Mouse (Mus musculus) megakaryocyte-erythroid progenitor cell, adult 5-6 weeks (primary cell): Measurements from ENCODE around the gene Olfr47. TPM values are rescaled to one million over a fixed set of nuclear protein-coding genes. Genes with fewer than 3 reads are reported as not detected.
A peak's percentile ranks its signal among the peaks of the same experiment; 100 is the strongest.
"Not testable (repeated sequence)": the region's sequence is repeated elsewhere in the genome, so short reads cannot be mapped to it uniquely, and the experiment has no call there.

Source experiments
- ATAC-seq: replicated peaks from 2 replicates; pipeline ENCODE4 v1.8.0; 2016; ENCODE audit warnings: mild to moderate bottlenecking, inconsistent platforms; ENCODE audit not compliant: severe bottlenecking, poor library complexity, low FRiP score, low TSS enrichment
- total RNA-seq, 2 experiments: library from RNA; stranded (forward) in 1 of 2; stranded (reverse) in 1 of 2; fragments of 200-1000, 215-1000 nt in 1 of 2; fragments of >200 nt in 1 of 2; fragmentation: Nextera tagmentation in 1 of 2; gene quantifications; 2 replicates each; pipeline ENCODE4 v1.2.3; 2014 to 2017

The Olfr47 gene
- not detected in 2 replicates for total RNA-seq (2014; fragmentation: Nextera tagmentation)
- not detected in 2 replicates for total RNA-seq (2017)

DNA sequence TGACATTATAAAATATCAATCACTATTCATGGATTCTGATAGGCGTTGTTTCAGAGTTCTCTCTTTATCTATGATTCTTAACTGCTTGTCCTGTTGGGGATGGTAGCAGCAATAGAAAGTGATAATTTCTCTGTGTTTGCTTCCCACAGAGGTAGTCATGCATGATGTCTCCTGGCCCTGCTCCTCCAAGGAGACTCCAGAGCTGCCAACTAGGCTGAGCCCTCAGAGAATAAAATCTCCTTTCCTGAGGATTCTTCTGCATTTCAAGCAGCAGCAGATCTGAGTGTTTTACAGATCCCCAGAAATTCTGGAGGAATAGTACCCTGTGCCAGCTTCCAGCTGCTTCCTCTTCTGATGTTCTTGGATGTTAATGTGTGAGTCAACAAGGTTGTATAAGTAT is at the start of gene Olfr47:
TSS of gene Olfr47 (plus strand) at position 275 of the 400 bp plus-strand sequence.
- ATAC-seq, result not testable (repeated sequence)

DNA sequence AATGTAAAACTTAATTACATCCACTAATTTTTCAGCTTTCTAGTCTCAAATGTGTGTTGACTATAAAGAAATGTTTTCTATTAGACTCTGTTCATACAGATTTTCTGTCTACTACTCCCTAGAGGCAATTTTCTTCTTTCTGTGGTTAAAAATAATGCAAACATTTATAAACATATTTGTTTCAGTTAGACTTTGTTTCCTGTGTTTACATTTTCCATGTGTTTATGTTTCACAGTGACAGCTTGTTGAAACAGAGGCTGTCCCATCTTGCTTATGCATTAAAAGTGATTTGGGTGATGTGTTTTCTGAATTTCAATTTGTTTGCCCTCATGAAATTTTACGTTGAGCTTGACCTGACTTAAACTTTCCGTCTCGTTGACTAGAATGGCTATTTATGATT is 40.3 kb upstream of the Olfr47 start:
- ATAC-seq, result no peak

DNA sequence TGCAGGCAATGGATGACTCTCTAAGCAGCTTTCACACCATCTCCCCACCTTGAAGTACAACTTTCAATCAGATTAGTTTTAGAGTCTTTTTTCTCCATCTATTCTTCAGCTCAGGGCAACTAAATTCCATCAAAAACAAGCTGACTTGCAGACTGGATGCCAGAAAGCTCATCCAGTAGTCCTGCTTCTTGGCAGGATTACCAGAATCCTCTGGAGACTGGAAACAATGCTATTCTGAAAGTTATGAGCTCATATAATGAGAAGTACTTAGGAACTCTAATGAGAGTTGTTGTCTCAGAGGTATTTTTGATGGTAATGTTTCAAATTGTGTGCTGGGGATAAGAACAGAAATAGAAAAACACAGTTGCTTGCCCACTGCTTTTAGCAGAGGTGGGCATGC is 34.5 kb upstream of the Olfr47 start, which contains the start of gene Olfr435:
TSS of gene Olfr435 (plus strand) at position 366 of the 400 bp plus-strand sequence.
- ATAC-seq, result no peak

DNA sequence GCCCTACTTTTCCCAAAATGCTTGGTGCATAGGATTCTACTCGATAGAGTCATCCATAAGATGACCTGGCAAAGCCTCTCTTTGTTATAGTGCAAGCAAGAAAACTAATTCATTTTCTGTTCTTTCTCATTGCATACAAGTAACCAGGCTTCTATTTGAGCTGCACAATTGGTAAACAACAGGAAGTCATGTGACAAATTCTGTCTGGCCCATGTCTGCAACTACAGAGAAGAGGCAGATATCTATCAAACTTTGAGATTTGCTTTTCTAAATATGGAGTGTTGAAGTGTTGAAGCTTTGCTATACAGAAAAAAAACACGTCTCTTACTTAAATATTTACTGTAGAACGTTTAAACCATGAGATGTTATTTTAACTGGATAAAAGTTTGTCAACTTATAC is 33.2 kb upstream of the Olfr47 start:
- ATAC-seq, result no peak

DNA sequence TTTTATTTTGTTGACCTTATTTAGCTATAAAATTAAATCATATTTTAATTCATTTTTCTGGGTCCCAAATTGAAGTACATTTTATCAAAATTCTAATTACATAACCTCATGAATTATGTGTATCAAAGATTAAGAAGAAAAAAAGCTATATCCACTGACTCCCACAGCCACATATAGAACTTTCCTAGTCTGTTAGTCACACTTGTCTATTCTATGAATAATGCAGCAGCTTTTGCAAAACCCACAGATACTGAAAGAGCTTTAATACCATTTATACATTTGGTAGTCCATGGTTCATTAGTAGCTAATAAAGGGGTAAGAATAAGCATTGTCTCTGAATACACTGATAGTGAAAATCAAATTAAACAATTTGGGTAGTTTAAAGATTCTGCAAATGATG is 28.5 kb upstream of the Olfr47 start:
- ATAC-seq, result no peak

DNA sequence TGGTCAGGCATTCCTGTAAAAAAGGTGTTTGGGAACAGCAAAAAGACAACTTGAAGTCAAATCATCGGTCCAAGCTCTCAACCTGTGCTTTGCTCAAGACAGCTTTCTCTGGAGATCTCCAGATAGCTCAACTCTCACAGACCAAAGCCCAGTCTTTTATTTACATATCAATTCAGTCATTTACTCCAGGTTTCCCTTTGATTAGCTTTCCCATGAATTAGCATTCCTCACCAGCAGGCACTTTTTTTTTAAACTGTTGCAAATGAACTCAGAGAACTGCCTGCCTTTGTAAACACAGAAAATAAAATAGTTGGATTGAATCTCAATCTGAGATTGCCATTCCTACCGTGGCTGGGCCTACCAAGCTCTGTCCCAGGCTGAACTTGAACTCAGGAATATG is 26.0 kb upstream of the Olfr47 start:
- no peak for ATAC-seq

DNA sequence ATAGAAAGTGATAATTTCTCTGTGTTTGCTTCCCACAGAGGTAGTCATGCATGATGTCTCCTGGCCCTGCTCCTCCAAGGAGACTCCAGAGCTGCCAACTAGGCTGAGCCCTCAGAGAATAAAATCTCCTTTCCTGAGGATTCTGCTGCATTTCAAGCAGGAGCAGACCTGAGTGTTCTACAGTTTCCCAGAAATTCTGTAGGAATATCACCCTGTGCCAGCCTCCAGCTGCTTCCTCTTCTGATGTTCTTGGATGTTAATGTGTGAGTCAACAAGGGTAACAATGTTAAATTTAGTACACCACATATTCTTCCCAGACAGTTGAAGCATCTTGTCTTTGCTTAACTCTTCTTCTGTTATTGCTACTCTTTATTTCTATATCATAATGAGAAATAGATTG is 18.5 kb upstream of the Olfr47 start, which contains the start of gene Olfr434:
TSS of gene Olfr434 (plus strand) at position 149 of the 400 bp plus-strand sequence.
- ATAC-seq, result not testable (repeated sequence)

DNA sequence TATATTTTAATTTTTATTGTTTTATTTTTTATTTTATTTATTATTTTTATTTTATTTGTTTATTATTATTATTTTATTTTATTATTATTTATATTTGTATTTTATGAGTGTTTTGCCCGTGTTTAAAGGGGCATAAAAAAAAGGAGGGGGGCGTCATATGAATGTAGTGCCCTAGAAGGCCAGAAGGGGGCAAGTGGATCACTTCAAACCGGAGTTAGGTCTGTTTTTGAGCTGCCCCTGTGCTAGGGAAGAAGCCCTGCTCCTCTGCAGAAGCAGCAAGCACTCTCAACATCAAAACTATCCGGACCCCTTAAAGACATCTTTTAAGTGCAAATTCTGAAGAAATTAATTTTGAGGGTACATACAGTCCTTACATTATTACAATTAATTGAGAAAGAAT is 10.7 kb downstream of the Olfr47 start:
- no peak for ATAC-seq

DNA sequence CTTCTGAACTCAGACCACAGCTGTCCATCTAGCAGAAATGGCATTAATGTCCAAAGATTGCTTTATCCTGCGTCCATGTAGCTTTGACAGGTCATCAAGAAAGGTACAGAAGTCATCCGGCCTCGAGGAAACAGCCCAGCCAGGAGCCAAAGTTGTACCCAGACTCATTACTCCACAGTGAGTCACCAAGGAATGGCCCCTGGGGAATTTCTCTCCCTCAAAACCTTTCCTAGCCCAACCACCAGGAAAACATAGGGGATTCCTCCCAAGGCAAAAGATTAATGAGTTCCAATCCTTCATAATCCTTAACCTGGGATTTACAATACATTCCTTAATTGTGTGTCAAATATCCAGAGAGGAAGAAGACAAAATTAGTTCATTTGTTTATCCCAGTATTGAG is 16.1 kb downstream of the Olfr47 start:
- no peak for ATAC-seq

DNA sequence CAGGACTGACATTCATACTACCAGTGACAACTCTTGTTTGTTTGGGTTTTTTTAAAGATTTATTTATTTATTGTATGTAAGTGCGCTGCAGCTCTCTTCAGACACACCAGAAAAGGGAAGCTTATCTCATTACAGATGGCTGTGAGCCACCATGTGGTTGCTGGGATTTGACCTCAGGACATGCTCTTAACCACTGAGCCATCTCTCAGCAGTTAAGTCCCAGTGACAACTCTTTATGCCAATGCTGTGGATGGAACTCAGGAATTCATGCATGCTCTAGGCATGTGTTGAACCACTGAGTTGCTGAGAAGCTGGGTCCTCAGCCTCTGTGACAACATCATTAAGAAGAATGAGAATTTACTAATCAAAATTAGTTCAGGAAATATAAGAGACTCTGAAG is 21.7 kb downstream of the Olfr47 start:
- ATAC-seq, result no peak

DNA sequence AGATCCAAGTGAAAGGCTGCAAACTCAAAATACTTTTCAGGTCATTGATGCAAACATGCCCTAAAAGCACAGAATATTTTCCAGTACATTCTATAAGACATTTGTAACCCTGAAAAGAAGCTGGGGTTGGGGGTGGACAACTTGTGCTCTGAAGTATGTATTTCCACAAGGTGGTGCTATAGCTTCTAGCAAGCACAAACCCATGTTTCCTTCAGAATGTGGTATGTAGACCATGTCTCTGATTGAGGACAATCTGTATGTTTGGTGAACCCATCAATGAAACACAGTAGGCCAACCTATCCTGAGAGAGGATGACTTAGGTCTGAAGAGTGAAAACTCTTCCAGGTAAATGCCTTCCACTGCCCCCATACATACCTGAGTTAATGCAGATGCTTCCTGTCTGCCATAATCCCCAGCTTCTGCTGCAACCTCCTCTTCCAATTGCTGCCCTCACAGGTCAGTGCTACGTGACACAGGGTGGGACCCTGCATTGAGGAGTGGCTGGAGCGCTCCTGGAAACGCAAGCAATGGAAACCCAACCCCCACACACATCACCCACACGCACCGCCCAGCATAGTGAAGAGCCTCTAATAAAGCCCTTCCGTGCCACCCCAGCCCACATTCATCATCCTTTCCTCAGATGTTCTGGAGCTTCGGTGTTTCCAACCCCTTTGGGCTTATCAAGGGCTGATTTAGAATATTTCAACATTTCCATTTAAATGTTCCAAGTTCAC is 23.0 kb downstream of the Olfr47 start:
- ATAC-seq, result peak; percentile 55; the same call in 1 of the 2 replicates

DNA sequence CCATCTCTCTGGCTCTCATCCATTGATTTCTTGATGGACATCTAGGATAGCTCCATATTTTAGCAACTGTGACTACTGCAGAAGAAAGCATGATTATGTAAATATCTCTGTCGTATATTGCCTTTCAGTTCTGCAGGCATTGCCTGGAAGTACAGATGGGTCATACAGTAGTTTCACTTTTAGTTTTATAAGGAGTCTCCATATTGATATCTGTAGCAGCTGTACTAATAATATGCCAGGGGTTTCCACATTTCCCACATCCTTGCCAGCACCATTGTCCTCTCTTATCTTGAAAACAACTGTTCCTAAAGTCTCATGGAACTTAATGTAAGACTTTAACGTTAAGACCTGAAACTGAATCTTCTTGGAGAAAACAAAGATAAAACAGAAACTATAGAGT is 29.4 kb downstream of the Olfr47 start:
- no peak for ATAC-seq

DNA sequence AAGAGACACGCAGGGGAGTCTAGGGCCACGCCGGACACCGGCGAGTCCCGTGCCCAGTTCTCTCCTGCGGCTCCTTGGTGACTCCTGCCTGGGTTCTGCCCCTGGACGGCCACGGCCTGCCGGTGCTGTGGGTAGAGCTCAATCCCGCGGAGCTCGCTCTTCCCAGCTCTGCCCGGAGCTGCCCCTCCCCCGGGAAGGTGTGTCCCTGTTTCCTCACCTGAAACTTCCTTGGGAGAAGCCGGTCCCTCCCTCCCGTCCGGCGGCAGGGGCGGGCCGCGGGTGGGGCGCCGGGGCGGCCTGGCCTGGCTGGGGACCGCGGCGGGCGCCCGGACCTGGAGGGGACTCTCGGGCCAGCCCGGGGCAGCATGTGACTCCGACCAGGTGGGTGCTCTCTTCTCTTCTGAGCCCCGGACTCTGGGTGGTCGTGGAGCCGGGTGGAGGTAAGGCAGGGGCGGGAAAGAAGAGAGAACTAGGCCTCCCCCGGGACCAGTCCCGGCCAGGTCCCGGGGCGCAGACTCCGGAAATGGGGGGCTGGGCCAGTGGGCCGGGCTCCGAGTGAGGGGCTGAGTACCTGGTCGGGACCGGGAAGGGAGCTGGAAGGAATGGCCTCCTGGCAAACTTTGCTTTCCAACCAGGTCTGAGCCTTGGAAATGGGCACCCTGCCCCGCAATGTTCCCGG is 34.2 kb downstream of the Olfr47 start, which contains the start of gene Arhgef5:
TSS of gene Arhgef5 (plus strand) at position 220 of the 679 bp plus-strand sequence.
- peak; percentile 26; the same call in 1 of the 2 replicates for ATAC-seq

DNA sequence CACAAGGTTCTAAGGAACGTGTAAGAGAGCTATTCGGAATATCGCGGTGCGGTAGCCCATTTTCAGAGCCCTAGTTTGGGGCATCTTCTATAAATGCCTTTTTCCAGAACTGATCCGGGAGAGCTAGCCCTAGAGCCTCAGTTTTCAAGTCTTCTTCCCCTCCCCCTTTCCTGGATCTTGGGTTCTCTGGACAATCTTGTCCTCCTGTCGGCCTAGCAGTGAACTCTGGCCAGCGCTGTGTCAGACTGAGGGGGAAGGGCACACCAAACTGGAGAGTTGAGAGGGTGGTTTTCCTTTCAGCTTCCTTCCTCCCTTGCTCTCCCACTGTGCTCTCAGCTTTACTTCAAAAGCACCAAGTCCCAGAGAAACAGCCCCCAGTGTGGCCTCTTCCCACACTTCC is 35.0 kb downstream of the Olfr47 start:
- no peak for ATAC-seq

DNA sequence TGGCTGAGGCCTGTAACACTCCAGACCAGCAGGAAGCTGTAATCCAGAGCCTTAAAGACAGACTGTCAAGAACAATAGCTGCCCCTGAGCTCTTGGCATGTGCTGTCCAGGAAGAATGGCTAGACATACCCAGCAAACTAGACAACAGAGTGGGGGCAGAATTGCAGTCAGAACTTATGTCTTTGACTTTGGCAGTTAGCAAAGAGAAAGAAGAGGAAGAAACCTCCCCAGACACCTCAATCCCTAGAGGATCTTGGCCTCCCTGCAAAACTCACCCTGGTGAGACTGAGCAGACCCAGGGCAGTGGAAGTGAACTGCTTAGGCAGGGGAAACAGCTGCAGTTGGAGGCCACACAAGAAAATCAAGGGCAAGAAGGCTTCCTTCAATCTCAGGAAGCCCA is 41.3 kb downstream of the Olfr47 start:
- ATAC-seq, result no peak

DNA sequence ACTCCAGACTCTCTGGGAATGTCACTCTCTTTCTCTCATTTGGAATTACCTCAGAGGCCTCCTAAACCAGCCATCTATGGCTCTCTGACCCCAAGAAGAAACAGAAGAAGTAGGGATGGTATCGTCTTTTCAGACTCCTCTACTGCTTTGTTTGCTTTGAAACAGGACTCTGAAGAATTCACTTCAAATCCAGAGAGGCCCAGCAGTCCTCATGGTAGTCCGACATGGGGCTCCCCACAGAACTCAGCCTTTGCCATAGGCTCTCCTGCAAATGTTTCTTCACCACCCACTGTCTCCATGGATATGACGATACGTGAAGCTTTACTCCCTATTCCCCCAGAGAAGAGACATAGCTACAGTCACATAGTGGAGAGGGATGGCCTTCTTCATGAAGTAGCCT is 42.8 kb downstream of the Olfr47 start:
- ATAC-seq, result no peak

DNA sequence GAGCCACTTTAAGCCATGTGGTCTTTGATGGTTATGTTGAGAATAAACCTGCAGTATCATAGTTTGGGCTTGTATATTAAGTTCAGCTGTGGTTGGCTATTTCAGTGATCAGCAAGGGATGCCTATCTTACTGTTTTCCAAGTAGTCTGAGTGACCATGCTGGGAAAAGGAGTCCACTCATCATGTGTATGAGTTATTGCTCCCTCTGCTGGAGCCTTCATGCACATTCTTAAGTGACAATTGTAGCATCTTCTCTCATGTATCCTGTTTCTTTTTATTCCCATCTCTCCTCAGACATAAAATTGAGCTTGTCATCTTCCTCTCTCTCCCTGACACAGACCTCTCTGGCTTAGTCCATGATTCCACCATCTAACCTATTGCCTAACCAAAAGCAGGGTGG is 46.9 kb downstream of the Olfr47 start:
- ATAC-seq, result no peak

DNA sequence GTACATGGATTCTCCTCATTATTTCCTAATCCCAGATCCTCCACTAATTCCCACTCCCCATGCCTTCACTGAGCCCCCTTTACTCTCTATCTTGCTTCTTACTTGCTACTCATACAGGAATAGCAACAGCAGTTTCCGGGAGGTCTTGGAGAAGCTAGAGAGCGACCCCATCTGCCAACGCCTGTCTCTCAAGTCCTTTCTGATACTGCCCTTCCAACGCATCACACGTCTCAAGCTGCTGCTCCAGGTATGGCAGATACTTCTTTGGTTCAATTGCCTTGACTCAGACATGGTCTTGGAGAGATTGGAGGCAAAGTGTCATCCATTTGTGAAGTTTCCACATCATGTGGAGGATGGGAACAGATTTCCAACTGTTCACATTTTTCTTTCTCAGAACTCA is 49.2 kb downstream of the Olfr47 start:
- no peak for ATAC-seq
